Mouse (Mus musculus) erythroblast, embryonic 14.5 days (primary cell): ENCODE measurements around the gene Abcb9.

Experiments
- GATA1 ChIP-seq: IDR thresholded peaks from 2 replicates; pipeline ENCODE4 v1.6.1; 2012; ENCODE audit warnings: low read length, inconsistent platforms, mixed read lengths
- TAL1 ChIP-seq: IDR thresholded peaks from 3 replicates; pipeline ENCODE4 v1.6.1; 2012; ENCODE audit warnings: low read length, inconsistent platforms, mixed read lengths

DNA sequence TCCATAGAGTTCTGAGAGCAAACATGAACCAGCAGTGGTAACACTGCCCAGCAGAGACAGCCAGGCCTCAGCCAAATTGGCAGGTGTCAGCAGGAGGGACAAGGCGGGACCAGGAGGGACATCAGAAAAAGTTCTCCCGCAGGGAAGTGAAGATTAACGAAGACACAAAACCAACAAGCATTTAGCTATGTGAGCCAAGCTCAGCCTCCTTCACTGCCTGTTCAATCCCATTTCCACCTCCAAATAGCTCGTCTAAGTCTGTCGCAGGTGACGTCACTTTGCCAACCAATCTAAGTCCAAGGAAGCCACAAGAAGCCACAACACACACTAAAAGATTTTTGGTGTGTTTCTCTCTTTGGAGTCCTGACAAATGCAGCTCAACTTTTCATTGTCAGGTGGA, 6.7 kb upstream of the Abcb9 start:
- no peak for TF ChIP-seq GATA1
- TF ChIP-seq TAL1: no peak
